Mouse (Mus musculus): ENCODE measurements at regions not wholly inside any gene's neighbourhood (a gene's known extent, or its start where the extent isn't known, plus 50 kb on each side); places are given as distances from the start of the nearest gene placed in this dataset.
"Not testable (repeated sequence)": the region's sequence is repeated elsewhere in the genome, so short reads cannot be mapped to it uniquely, and the experiment has no call there.

- no peak overlapping the region for H3K4me3 ChIP-seq (ENCODE audit: insufficient read depth, low read length)
- H3K4me1 ChIP-seq (ENCODE audit: control insufficient read depth, insufficient read depth, low read length), result no peaks in the 10 kb centered on the region; the same call in 1 of the 2 replicates
- TF ChIP-seq POLR2A (IDR thresholded peaks at IDR 0.05; ENCODE audit: low read depth, low read length) (no peak), CTCF (IDR thresholded peaks at IDR 0.05; ENCODE audit: borderline replicate concordance, insufficient read depth, low read length) (no peak)
- no peak overlapping the region for H3K27ac ChIP-seq (ENCODE audit: insufficient read depth, low read length)
Observed at GRCm38 (mm10) chr10:20843277-20843676, 109.1 kb upstream of the Ahi1 start.

- H3K27ac ChIP-seq (ENCODE audit: insufficient read depth, low read length), result no peak overlapping the region
- H3K4me1 ChIP-seq (ENCODE audit: control insufficient read depth, insufficient read depth, low read length), result no peaks in the 10 kb centered on the region; the same call in 1 of the 2 replicates
- no peak overlapping the region for H3K4me3 ChIP-seq (ENCODE audit: insufficient read depth, low read length)
- TF ChIP-seq CTCF (IDR thresholded peaks at IDR 0.05; ENCODE audit: borderline replicate concordance, insufficient read depth, low read length), result no peak
- no peak for TF ChIP-seq POLR2A (IDR thresholded peaks at IDR 0.05; ENCODE audit: low read depth, low read length)
Observed at GRCm38 (mm10) chr10:20842131-20842530, 110.2 kb upstream of the Ahi1 start.

GRCm38 (mm10) chr10:20841430-20842040 is 110.8 kb upstream of the Ahi1 start:
- H3K4me3 ChIP-seq (ENCODE audit: insufficient read depth, low read length), result no peak overlapping the region
- no peaks in the 10 kb centered on the region; the same call in 1 of the 2 replicates for H3K4me1 ChIP-seq (ENCODE audit: control insufficient read depth, insufficient read depth, low read length)
- TF ChIP-seq CTCF (IDR thresholded peaks at IDR 0.05; ENCODE audit: borderline replicate concordance, insufficient read depth, low read length) (no peak), POLR2A (IDR thresholded peaks at IDR 0.05; ENCODE audit: low read depth, low read length) (no peak)
- no peak overlapping the region for H3K27ac ChIP-seq (ENCODE audit: insufficient read depth, low read length)

GRCm38 (mm10) chr10:20838685-20839425 is 113.5 kb upstream of the Ahi1 start:
- TF ChIP-seq POLR2A (IDR thresholded peaks at IDR 0.05; ENCODE audit: low read depth, low read length), result no peak
- Histone ChIP-seq H3K4me1 (ENCODE audit: control insufficient read depth, insufficient read depth, low read length) (no peaks in the 10 kb centered on the region; the same call in 1 of the 2 replicates), H3K4me3 (ENCODE audit: insufficient read depth, low read length) (no peak overlapping the region), H3K27ac (ENCODE audit: insufficient read depth, low read length) (no peak overlapping the region)

- not testable (repeated sequence) for H3K27ac ChIP-seq (ENCODE audit: insufficient read depth, low read length); H3K4me1 ChIP-seq (ENCODE audit: control insufficient read depth, insufficient read depth, low read length); H3K4me3 ChIP-seq (ENCODE audit: insufficient read depth, low read length)
Observed at GRCm38 (mm10) chr10:20836816-20837215, 111.9 kb upstream of the Pde7b start.

- no peaks in the 10 kb centered on the region; the same call in 1 of the 2 replicates for H3K4me1 ChIP-seq (ENCODE audit: control insufficient read depth, insufficient read depth, low read length)
- TF ChIP-seq POLR2A (IDR thresholded peaks at IDR 0.05; ENCODE audit: low read depth, low read length) (no peak), CTCF (IDR thresholded peaks at IDR 0.05; ENCODE audit: borderline replicate concordance, insufficient read depth, low read length) (no peak)
- no peak overlapping the region for H3K4me3 ChIP-seq (ENCODE audit: insufficient read depth, low read length)
- no peak overlapping the region for H3K27ac ChIP-seq (ENCODE audit: insufficient read depth, low read length)
Observed at GRCm38 (mm10) chr10:20834806-20835575, 110.1 kb upstream of the Pde7b start.

GRCm38 (mm10) chr10:20828304-20828703 is 103.4 kb upstream of the Pde7b start:
- Histone ChIP-seq H3K4me3 (ENCODE audit: insufficient read depth, low read length) (no peak overlapping the region), H3K27ac (ENCODE audit: insufficient read depth, low read length) (0 out of 2 replicates have a peak overlapping the region, but pooled peaks have one; percentile 18), H3K4me1 (ENCODE audit: control insufficient read depth, insufficient read depth, low read length) (0 out of 2 replicates have a peak, but pooled peaks cover 7% of the 10 kb centered on the region)
- no peak for TF ChIP-seq POLR2A (IDR thresholded peaks at IDR 0.05; ENCODE audit: low read depth, low read length)
- TF ChIP-seq CTCF (IDR thresholded peaks at IDR 0.05; ENCODE audit: borderline replicate concordance, insufficient read depth, low read length), result no peak

- Histone ChIP-seq H3K27ac (ENCODE audit: insufficient read depth, low read length) (no peak overlapping the region), H3K4me3 (ENCODE audit: insufficient read depth, low read length) (no peak overlapping the region), H3K4me1 (ENCODE audit: control insufficient read depth, insufficient read depth, low read length) (0 out of 2 replicates have a peak, but pooled peaks cover 7% of the 10 kb centered on the region)
- TF ChIP-seq CTCF (IDR thresholded peaks at IDR 0.05; ENCODE audit: borderline replicate concordance, insufficient read depth, low read length) (no peak), POLR2A (IDR thresholded peaks at IDR 0.05; ENCODE audit: low read depth, low read length) (no peak)
Observed at GRCm38 (mm10) chr10:20827473-20827872, 102.6 kb upstream of the Pde7b start.

- no peak for TF ChIP-seq CTCF (IDR thresholded peaks at IDR 0.05; ENCODE audit: borderline replicate concordance, insufficient read depth, low read length)
- Histone ChIP-seq H3K4me3 (ENCODE audit: insufficient read depth, low read length) (no peak overlapping the region), H3K27ac (ENCODE audit: insufficient read depth, low read length) (peak overlapping the region; percentile 58; the same call in 1 of the 2 replicates), H3K4me1 (ENCODE audit: control insufficient read depth, insufficient read depth, low read length) (peaks cover 3% of the 10 kb centered on the region)
Observed at GRCm38 (mm10) chr10:20818548-20818947, 93.7 kb upstream of the Pde7b start.

- no peaks in the 10 kb centered on the region for H3K4me1 ChIP-seq (ENCODE audit: control insufficient read depth, insufficient read depth, low read length)
Observed at GRCm38 (mm10) chr10:20799792-20800191, 74.9 kb upstream of the Pde7b start.

More at GRCm38 (mm10) chr10:20799792-20800191, 74.9 kb upstream of the Pde7b start:
- TF ChIP-seq CTCF (IDR thresholded peaks at IDR 0.05; ENCODE audit: borderline replicate concordance, insufficient read depth, low read length), result no peak
- TF ChIP-seq POLR2A (IDR thresholded peaks at IDR 0.05; ENCODE audit: low read depth, low read length), result no peak
- Histone ChIP-seq H3K27ac (ENCODE audit: insufficient read depth, low read length) (no peak overlapping the region), H3K4me3 (ENCODE audit: insufficient read depth, low read length) (no peak overlapping the region)

Data from embryonic fibroblast, embryonic 13.5 days (primary cell).